Mouse (Mus musculus) cerebellum, adult 2 months (tissue): ENCODE measurements around the gene Bves.

Experiments used
- CTCF ChIP-seq: fragments of 200-500 bp; IDR thresholded peaks from 2 replicates; pipeline ENCODE4 v1.5.1; 2011; ENCODE audit warnings: low read depth, mild to moderate bottlenecking, control low read depth, low read length, moderate library complexity, borderline replicate concordance; ENCODE audit not compliant: insufficient read depth
- POLR2A ChIP-seq: fragments of 200-500 bp; IDR thresholded peaks from 2 replicates; pipeline ENCODE4 v1.6.1; 2011; ENCODE audit warnings: low read length, control low read depth, borderline replicate concordance; ENCODE audit not compliant: insufficient read depth

DNA sequence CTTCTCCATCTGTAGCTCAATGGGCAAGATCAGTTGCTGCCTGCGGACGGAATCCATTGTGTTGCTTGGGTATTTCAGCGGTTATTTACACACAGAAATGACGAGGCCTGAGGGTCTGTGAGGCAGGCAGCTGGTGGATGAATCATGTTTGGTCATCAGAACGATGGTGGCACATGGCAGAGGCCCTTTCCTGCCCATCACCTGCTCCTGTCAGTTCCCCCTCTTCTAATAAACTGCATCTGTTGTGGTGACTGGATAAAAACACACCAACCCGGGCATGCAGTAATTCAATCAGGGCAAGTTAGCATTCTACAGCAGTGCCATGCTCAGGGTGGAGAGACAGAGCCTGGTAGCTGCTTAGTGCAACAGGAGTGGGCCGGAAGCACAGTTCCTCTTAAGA lies 23.9 kb upstream of the Bves start:
- TF ChIP-seq CTCF (no peak), POLR2A (no peak)
